Mouse (Mus musculus) limb, embryonic 10.5 days (tissue): ENCODE data around the gene Tk1. TPM values are rescaled to one million over a fixed set of nuclear protein-coding genes. Genes with fewer than 3 reads are reported as not detected.
A peak's percentile ranks its signal among the peaks of the same experiment; 100 is the strongest.
"Not testable (repeated sequence)": the region's sequence is repeated elsewhere in the genome, so short reads cannot be mapped to it uniquely, and the experiment has no call there.

Experiments
- DNase-seq: peaks from one replicate; pipeline ENCODE4 v3.0.0-alpha.2; 2017; ENCODE audit warnings: low spot score
- H3K27ac ChIP-seq: fragments of 300-500 bp; sonication (generic); 2 replicates; pipeline ENCODE4 v1.5.1; 2016; ENCODE audit warnings: mild to moderate bottlenecking
- H3K27me3 ChIP-seq: fragments of 300-500 bp; sonication (generic); 2 replicates; pipeline ENCODE4 v1.6.1; 2016; ENCODE audit warnings: low read depth, mild to moderate bottlenecking; ENCODE audit not compliant: poor library complexity, severe bottlenecking
- H3K36me3 ChIP-seq: fragments of 300-500 bp; sonication (generic); 2 replicates; pipeline ENCODE4 v1.6.1; 2016; ENCODE audit warnings: mild to moderate bottlenecking, moderate library complexity
- H3K4me1 ChIP-seq: fragments of 300-500 bp; sonication (generic); 2 replicates; pipeline ENCODE4 v1.6.1; 2016
- H3K4me3 ChIP-seq: fragments of 300-500 bp; sonication (generic); 2 replicates; pipeline ENCODE4 v1.5.1; 2016; ENCODE audit warnings: mild to moderate bottlenecking, moderate library complexity
- H3K9me3 ChIP-seq: fragments of 300-500 bp; sonication (generic); replicated peaks from 2 replicates; pipeline ENCODE4 v1.6.1; 2016; ENCODE audit warnings: mild to moderate bottlenecking
- WGBS: fragments of 180-500 bp; shearing (Covaris S2); methylation state at CpG from one replicate; pipeline ENCODE4 v1.1.7; 2016; 5-methylcytosine and 5-hydroxymethylcytosine counted together
- polyA plus RNA-seq: library from polyadenylated mRNA; unstranded; fragments of >200 nt; fragmentation: Nextera tagmentation; extraction: Ambion mirVana; gene quantifications from 2 replicates; pipeline ENCODE4 v1.2.1, GENCODE M21; 2016

The Tk1 gene
- polyA plus RNA-seq, 1 experiment from 2014 or later: 170 TPM

- Histone ChIP-seq H3K36me3 (no peaks in the 10 kb centered on the region), H3K4me3 (no peak overlapping the region), H3K27me3 (no peaks in the 10 kb centered on the region), H3K9me3 (no peaks in the 10 kb centered on the region), H3K27ac (no peak overlapping the region), H3K4me1 (peaks cover 10% of the 10 kb centered on the region)
- 60% methylated on average over 1 of the region's 1 CpGs for WGBS
- no peak for DNase-seq
These were observed 15.0 kb upstream of the Tk1 start for GRCm38 (mm10) chr11:117840910-117841309.

GRCm38 (mm10) chr11:117839021-117839420 lies 13.1 kb upstream of the Tk1 start:
- Histone ChIP-seq H3K36me3 (no peaks in the 10 kb centered on the region), H3K27me3 (no peaks in the 10 kb centered on the region), H3K4me3 (no peak overlapping the region), H3K27ac (no peak overlapping the region), H3K9me3 (no peaks in the 10 kb centered on the region), H3K4me1 (peaks cover 17% of the 10 kb centered on the region)
- 82% methylated on average over 1 of the region's 1 CpGs for WGBS
- DNase-seq: no peak

- 76% methylated on average over 2 of the region's 2 CpGs for WGBS
- no peak for DNase-seq
- H3K9me3 ChIP-seq: no peaks in the 10 kb centered on the region
- no peaks in the 10 kb centered on the region for H3K27me3 ChIP-seq
- peaks cover 17% of the 10 kb centered on the region for H3K4me1 ChIP-seq
- H3K27ac ChIP-seq: peak overlapping the region; percentile 10; the same call in 1 of the 2 replicates
- no peak overlapping the region for H3K4me3 ChIP-seq
- no peaks in the 10 kb centered on the region for H3K36me3 ChIP-seq
These were observed 12.7 kb upstream of the Tk1 start for GRCm38 (mm10) chr11:117838572-117838971.

- H3K4me3 ChIP-seq: peak overlapping the region; percentile 18; the same call in 1 of the 2 replicates
- peaks cover 28% of the 10 kb centered on the region for H3K4me1 ChIP-seq
- no peaks in the 10 kb centered on the region for H3K36me3 ChIP-seq
- 30% methylated on average over 13 of the region's 13 CpGs for WGBS
- H3K9me3 ChIP-seq: no peaks in the 10 kb centered on the region
- H3K27ac ChIP-seq: no peak overlapping the region
- H3K27me3 ChIP-seq: no peaks in the 10 kb centered on the region
- DNase-seq: no peak
These were observed 10.4 kb upstream of the Tk1 start for GRCm38 (mm10) chr11:117836306-117836705.

- Histone ChIP-seq H3K4me1 (peaks cover 29% of the 10 kb centered on the region), H3K4me3 (no peak overlapping the region), H3K9me3 (no peaks in the 10 kb centered on the region), H3K27me3 (no peaks in the 10 kb centered on the region), H3K36me3 (no peaks in the 10 kb centered on the region), H3K27ac (no peak overlapping the region)
- DNase-seq: no peak
- WGBS: 94% methylated on average over 8 of the region's 8 CpGs
These were observed 8.2 kb upstream of the Tk1 start for GRCm38 (mm10) chr11:117834086-117834485.

GRCm38 (mm10) chr11:117833509-117833908 lies 7.6 kb upstream of the Tk1 start:
- H3K27me3 ChIP-seq, H3K27ac ChIP-seq, DNase-seq, H3K36me3 ChIP-seq, H3K9me3 ChIP-seq, H3K4me3 ChIP-seq: not testable (repeated sequence)
- 83% methylated on average over 6 of the region's 6 CpGs for WGBS
- peaks cover 30% of the 10 kb centered on the region for H3K4me1 ChIP-seq

GRCm38 (mm10) chr11:117832086-117832969 lies 6.4 kb upstream of the Tk1 start:
- DNase-seq: peak; percentile 79
- Histone ChIP-seq H3K27ac (peak overlapping the region; percentile 64; the same call in 1 of the 2 replicates), H3K27me3 (no peaks in the 10 kb centered on the region), H3K36me3 (no peaks in the 10 kb centered on the region), H3K4me3 (peak overlapping the region; percentile 47), H3K9me3 (no peaks in the 10 kb centered on the region), H3K4me1 (peaks cover 37% of the 10 kb centered on the region)
- WGBS: 18% methylated on average over 28 of the region's 28 CpGs

- H3K4me3 ChIP-seq: no peak overlapping the region
- H3K9me3 ChIP-seq: no peaks in the 10 kb centered on the region
- peaks cover 47% of the 10 kb centered on the region for H3K4me1 ChIP-seq
- no peak for DNase-seq
- WGBS: 84% methylated on average over 9 of the region's 9 CpGs
- H3K27me3 ChIP-seq: no peaks in the 10 kb centered on the region
- no peaks in the 10 kb centered on the region for H3K36me3 ChIP-seq
- H3K27ac ChIP-seq: 0 out of 2 replicates have a peak overlapping the region, but pooled peaks have one; percentile 3
These were observed 4.5 kb upstream of the Tk1 start for GRCm38 (mm10) chr11:117830401-117830800.

- DNase-seq: no peak
- WGBS: 92% methylated on average over 2 of the region's 2 CpGs
- no peak overlapping the region for H3K4me3 ChIP-seq
- no peak overlapping the region for H3K27ac ChIP-seq
- H3K9me3 ChIP-seq: no peaks in the 10 kb centered on the region
- peaks cover 50% of the 10 kb centered on the region for H3K4me1 ChIP-seq
- H3K36me3 ChIP-seq: no peaks in the 10 kb centered on the region
- no peaks in the 10 kb centered on the region for H3K27me3 ChIP-seq
These were observed 3.9 kb upstream of the Tk1 start for GRCm38 (mm10) chr11:117829671-117830215.

- Histone ChIP-seq H3K4me1 (peaks cover 56% of the 10 kb centered on the region), H3K9me3 (no peaks in the 10 kb centered on the region), H3K36me3 (peaks cover 3% of the 10 kb centered on the region), H3K27ac (no peak overlapping the region), H3K27me3 (no peaks in the 10 kb centered on the region), H3K4me3 (no peak overlapping the region)
- DNase-seq: no peak
- 65% methylated on average over 9 of the region's 9 CpGs for WGBS
These were observed 3.2 kb upstream of the Tk1 start for GRCm38 (mm10) chr11:117828888-117829604.

GRCm38 (mm10) chr11:117828149-117828887 lies 2.4 kb upstream of the Tk1 start:
- Histone ChIP-seq H3K4me3 (no peak overlapping the region), H3K27me3 (no peaks in the 10 kb centered on the region), H3K9me3 (no peaks in the 10 kb centered on the region), H3K36me3 (peaks cover 11% of the 10 kb centered on the region), H3K4me1 (peaks cover 60% of the 10 kb centered on the region), H3K27ac (0 out of 2 replicates have a peak overlapping the region, but pooled peaks have one; percentile 22)
- DNase-seq: no peak
- 88% methylated on average over 18 of the region's 18 CpGs for WGBS

GRCm38 (mm10) chr11:117827386-117827785 lies 1.5 kb upstream of the Tk1 start:
- H3K36me3 ChIP-seq: peaks cover 20% of the 10 kb centered on the region
- H3K27ac ChIP-seq: peak overlapping the region; percentile 96; the same call in 1 of the 2 replicates
- H3K4me3 ChIP-seq: no peak overlapping the region
- DNase-seq: no peak
- 43% methylated on average over 3 of the region's 3 CpGs for WGBS
- no peaks in the 10 kb centered on the region for H3K27me3 ChIP-seq
- peaks cover 65% of the 10 kb centered on the region for H3K4me1 ChIP-seq
- H3K9me3 ChIP-seq: no peaks in the 10 kb centered on the region
